Mouse (Mus musculus) limb, embryonic 13.5 days (tissue): ENCODE results near the gene Phf5a. TPM values are rescaled to one million over a fixed set of nuclear protein-coding genes. Genes with fewer than 3 reads are reported as not detected.

ENCODE experiments used
- ATAC-seq: fragments of 200-750 bp; cut with Nextera tagmentation; 2 replicates; pipeline ENCODE4 v1.8.0; 2017; ENCODE audit warnings: low read depth, moderate number of reproducible peaks, moderate TSS enrichment; ENCODE audit not compliant: low FRiP score
- H3K27ac ChIP-seq: fragments of 300-500 bp; sonication (generic); 2 replicates; pipeline ENCODE4 v1.5.1; 2015; ENCODE audit warnings: inconsistent platforms, mild to moderate bottlenecking, moderate library complexity
- H3K27me3 ChIP-seq: fragments of 300-500 bp; sonication (generic); 2 replicates; pipeline ENCODE4 v1.6.1; 2015; ENCODE audit warnings: mild to moderate bottlenecking, inconsistent platforms
- H3K36me3 ChIP-seq: fragments of 300-500 bp; sonication (generic); 2 replicates; pipeline ENCODE4 v1.6.1; 2015; ENCODE audit warnings: inconsistent platforms, mild to moderate bottlenecking, moderate library complexity
- H3K4me1 ChIP-seq: fragments of 300-500 bp; sonication (generic); 2 replicates; pipeline ENCODE4 v1.6.1; 2015; ENCODE audit warnings: inconsistent platforms
- H3K4me2 ChIP-seq: fragments of 300-500 bp; sonication (generic); replicated peaks from 2 replicates; pipeline ENCODE4 v1.6.1; 2015; ENCODE audit warnings: inconsistent platforms, mild to moderate bottlenecking, moderate library complexity
- H3K4me3 ChIP-seq: fragments of 300-500 bp; sonication (generic); 2 replicates; pipeline ENCODE4 v1.5.1; 2015; ENCODE audit warnings: moderate library complexity, mild to moderate bottlenecking, inconsistent platforms
- H3K9ac ChIP-seq: fragments of 300-500 bp; sonication (generic); 2 replicates; pipeline ENCODE4 v1.6.1; 2015; ENCODE audit warnings: mild to moderate bottlenecking, inconsistent platforms
- H3K9me3 ChIP-seq: fragments of 300-500 bp; sonication (generic); 2 replicates; pipeline ENCODE4 v1.6.1; 2016; ENCODE audit warnings: inconsistent platforms
- WGBS: fragments of 180-500 bp; shearing (Covaris S2); methylation state at CpG from one replicate; pipeline ENCODE4 v1.1.7; 2015; 5-methylcytosine and 5-hydroxymethylcytosine counted together
- polyA plus RNA-seq: library from polyadenylated mRNA; unstranded; fragments of >200 nt; fragmentation: Nextera tagmentation; extraction: Ambion mirVana; gene quantifications from 2 replicates; pipeline ENCODE4 v1.2.1, GENCODE M21; 2015

Phf5a gene
- polyA plus RNA-seq, 1 experiment from 2014 or later, result 151 TPM

GRCm38 (mm10) chr15:81856030-81856790 lies 15.5 kb downstream of the Phf5a start:
- Histone ChIP-seq H3K9me3 (no peaks in the 10 kb centered on the region), H3K4me3 (peak overlapping the region; percentile 91), H3K4me1 (peaks cover 18% of the 10 kb centered on the region), H3K27ac (peak overlapping the region; percentile 95), H3K9ac (peak overlapping the region; percentile 96), H3K27me3 (no peaks in the 10 kb centered on the region), H3K36me3 (peaks cover 28% of the 10 kb centered on the region), H3K4me2 (peak overlapping the region; percentile 96)
- WGBS, result under 1% methylated on average over 28 of the region's 28 CpGs
- ATAC-seq, result peak; percentile 85

- 87% methylated on average over 7 of the region's 7 CpGs for WGBS
- no peak for ATAC-seq
- peaks cover 15% of the 10 kb centered on the region for H3K4me1 ChIP-seq
- no peaks in the 10 kb centered on the region for H3K9me3 ChIP-seq
- H3K4me2 ChIP-seq, result no peak overlapping the region
- no peak overlapping the region for H3K9ac ChIP-seq
- no peak overlapping the region for H3K4me3 ChIP-seq
- no peak overlapping the region for H3K27ac ChIP-seq
- no peaks in the 10 kb centered on the region for H3K27me3 ChIP-seq
- peaks cover 56% of the 10 kb centered on the region for H3K36me3 ChIP-seq
Observed at GRCm38 (mm10) chr15:81853081-81853480, 18.6 kb downstream of the Phf5a start.

GRCm38 (mm10) chr15:81852411-81853000 lies 19.2 kb downstream of the Phf5a start:
- Histone ChIP-seq H3K4me1 (peaks cover 15% of the 10 kb centered on the region), H3K36me3 (peaks cover 62% of the 10 kb centered on the region), H3K27me3 (no peaks in the 10 kb centered on the region), H3K27ac (no peak overlapping the region), H3K9me3 (no peaks in the 10 kb centered on the region), H3K9ac (no peak overlapping the region), H3K4me2 (no peak overlapping the region), H3K4me3 (no peak overlapping the region)
- WGBS, result 91% methylated on average over 9 of the region's 9 CpGs
- no peak for ATAC-seq

GRCm38 (mm10) chr15:81851375-81851774 lies 20.3 kb downstream of the Phf5a start:
- Histone ChIP-seq H3K4me2 (no peak overlapping the region), H3K9ac (no peak overlapping the region), H3K27me3 (no peaks in the 10 kb centered on the region), H3K27ac (no peak overlapping the region), H3K4me1 (peaks cover 15% of the 10 kb centered on the region), H3K4me3 (no peak overlapping the region), H3K9me3 (no peaks in the 10 kb centered on the region), H3K36me3 (peaks cover 71% of the 10 kb centered on the region)
- 94% methylated on average over 15 of the region's 15 CpGs for WGBS
- no peak for ATAC-seq

- ATAC-seq, result no peak
- H3K4me3 ChIP-seq, result no peak overlapping the region
- H3K36me3 ChIP-seq, result peaks cover 74% of the 10 kb centered on the region
- H3K4me1 ChIP-seq, result peaks cover 12% of the 10 kb centered on the region
- WGBS, result 68% methylated on average over 14 of the region's 14 CpGs
- H3K27me3 ChIP-seq, result no peaks in the 10 kb centered on the region
- no peak overlapping the region for H3K27ac ChIP-seq
- 0 out of 2 replicates have a peak overlapping the region, but pooled peaks have one; percentile 39 for H3K9ac ChIP-seq
- H3K9me3 ChIP-seq, result no peaks in the 10 kb centered on the region
- H3K4me2 ChIP-seq, result no peak overlapping the region
Observed at GRCm38 (mm10) chr15:81850718-81851117, 21.0 kb downstream of the Phf5a start.

GRCm38 (mm10) chr15:81849104-81849503 lies 22.6 kb downstream of the Phf5a start:
- H3K4me2 ChIP-seq, result no peak overlapping the region
- ATAC-seq, result no peak
- H3K4me1 ChIP-seq, result 0 out of 2 replicates have a peak, but pooled peaks cover 2% of the 10 kb centered on the region
- H3K27me3 ChIP-seq, result no peaks in the 10 kb centered on the region
- H3K27ac ChIP-seq, result no peak overlapping the region
- H3K4me3 ChIP-seq, result no peak overlapping the region
- no peaks in the 10 kb centered on the region for H3K9me3 ChIP-seq
- no peak overlapping the region for H3K9ac ChIP-seq
- peaks cover 68% of the 10 kb centered on the region for H3K36me3 ChIP-seq
- 88% methylated on average over 9 of the region's 9 CpGs for WGBS

- ATAC-seq, result no peak
- Histone ChIP-seq H3K27ac (no peak overlapping the region), H3K4me1 (0 out of 2 replicates have a peak, but pooled peaks cover 2% of the 10 kb centered on the region), H3K4me2 (no peak overlapping the region), H3K9me3 (no peaks in the 10 kb centered on the region), H3K27me3 (no peaks in the 10 kb centered on the region), H3K36me3 (peaks cover 67% of the 10 kb centered on the region), H3K9ac (no peak overlapping the region), H3K4me3 (no peak overlapping the region)
- WGBS, result 58% methylated on average over 7 of the region's 7 CpGs
Observed at GRCm38 (mm10) chr15:81848301-81848700, 23.4 kb downstream of the Phf5a start.

GRCm38 (mm10) chr15:81847861-81848260 lies 23.9 kb downstream of the Phf5a start:
- 89% methylated on average over 5 of the region's 5 CpGs for WGBS
- H3K4me2 ChIP-seq, result no peak overlapping the region
- no peak overlapping the region for H3K4me3 ChIP-seq
- H3K27me3 ChIP-seq, result no peaks in the 10 kb centered on the region
- no peaks in the 10 kb centered on the region for H3K9me3 ChIP-seq
- peaks cover 63% of the 10 kb centered on the region for H3K36me3 ChIP-seq
- H3K27ac ChIP-seq, result no peak overlapping the region
- H3K4me1 ChIP-seq, result 0 out of 2 replicates have a peak, but pooled peaks cover 2% of the 10 kb centered on the region
- no peak for ATAC-seq
- no peak overlapping the region for H3K9ac ChIP-seq

- Histone ChIP-seq H3K4me2 (no peak overlapping the region), H3K36me3 (peaks cover 56% of the 10 kb centered on the region), H3K27me3 (no peaks in the 10 kb centered on the region), H3K4me3 (no peak overlapping the region), H3K9me3 (no peaks in the 10 kb centered on the region), H3K27ac (no peak overlapping the region), H3K9ac (no peak overlapping the region), H3K4me1 (0 out of 2 replicates have a peak, but pooled peaks cover 2% of the 10 kb centered on the region)
- WGBS, result 90% methylated on average over 4 of the region's 4 CpGs
- no peak for ATAC-seq
Observed at GRCm38 (mm10) chr15:81847161-81847560, 24.6 kb downstream of the Phf5a start.

- Histone ChIP-seq H3K9me3 (no peaks in the 10 kb centered on the region), H3K27ac (no peak overlapping the region), H3K4me2 (no peak overlapping the region), H3K4me3 (no peak overlapping the region), H3K36me3 (peaks cover 52% of the 10 kb centered on the region), H3K9ac (no peak overlapping the region), H3K4me1 (0 out of 2 replicates have a peak, but pooled peaks cover 2% of the 10 kb centered on the region), H3K27me3 (no peaks in the 10 kb centered on the region)
- ATAC-seq, result no peak
- 88% methylated on average over 9 of the region's 9 CpGs for whole genome bisulfite sequencing
Observed at GRCm38 (mm10) chr15:81846755-81847154, 25.0 kb downstream of the Phf5a start.

- Histone ChIP-seq H3K27ac (no peak overlapping the region), H3K27me3 (no peaks in the 10 kb centered on the region), H3K36me3 (peaks cover 41% of the 10 kb centered on the region), H3K4me1 (0 out of 2 replicates have a peak, but pooled peaks cover under 1% of the 10 kb centered on the region), H3K9ac (no peak overlapping the region), H3K4me3 (no peak overlapping the region), H3K9me3 (no peaks in the 10 kb centered on the region), H3K4me2 (no peak overlapping the region)
- no peak for ATAC-seq
- WGBS, result 34% methylated on average over 4 of the region's 4 CpGs
Observed at GRCm38 (mm10) chr15:81845724-81846123, 26.0 kb downstream of the Phf5a start.

- Histone ChIP-seq H3K36me3 (peaks cover 35% of the 10 kb centered on the region), H3K4me1 (no peaks in the 10 kb centered on the region; the same call in 1 of the 2 replicates), H3K4me2 (no peak overlapping the region), H3K27me3 (no peaks in the 10 kb centered on the region), H3K9me3 (no peaks in the 10 kb centered on the region), H3K4me3 (no peak overlapping the region), H3K27ac (no peak overlapping the region), H3K9ac (no peak overlapping the region)
- WGBS, result 77% methylated on average over 5 of the region's 5 CpGs
- ATAC-seq, result no peak
Observed at GRCm38 (mm10) chr15:81845033-81845625, 26.6 kb downstream of the Phf5a start.
